Mouse (Mus musculus) heart, adult 2 months (tissue): ENCODE data around the gene Hacl1. TPM values are rescaled to one million over a fixed set of nuclear protein-coding genes. Genes with fewer than 3 reads are reported as not detected.
A peak's percentile ranks its signal among the peaks of the same experiment; 100 is the strongest.

Experiments
- DNase-seq, 2 experiments: peaks; one replicate each; pipeline ENCODE4 v3.0.0; 2021
- H3K27ac ChIP-seq: fragments of 200-600 bp; 2 replicates; pipeline ENCODE4 v1.8.1; 2022
- H3K27me3 ChIP-seq: fragments of 200-500 bp; 2 replicates; pipeline ENCODE4 v1.6.1; 2012; ENCODE audit warnings: mild to moderate bottlenecking, low read length, inconsistent platforms, mixed read lengths; ENCODE audit not compliant: control insufficient read depth, insufficient read depth
- H3K36me3 ChIP-seq: fragments of 200-500 bp; 2 replicates; pipeline ENCODE4 v1.6.1; 2012; ENCODE audit warnings: low read length, inconsistent platforms; ENCODE audit not compliant: control insufficient read depth, insufficient read depth
- H3K4me1 ChIP-seq: fragments of 200-500 bp; 2 replicates; pipeline ENCODE4 v1.6.1; 2011; ENCODE audit warnings: low read length; ENCODE audit not compliant: control insufficient read depth, insufficient read depth
- H3K4me3 ChIP-seq: fragments of 200-600 bp; 2 replicates; pipeline ENCODE4 v1.8.1; 2022
- H3K79me2 ChIP-seq: fragments of 200-500 bp; replicated peaks from 2 replicates; pipeline ENCODE4 v1.6.1; 2012; ENCODE audit warnings: mild to moderate bottlenecking, inconsistent platforms, low read length, moderate library complexity, mixed read lengths; ENCODE audit not compliant: control insufficient read depth, insufficient read depth
- H3K9ac ChIP-seq: fragments of 200-500 bp; 2 replicates; pipeline ENCODE4 v1.6.1; 2012; ENCODE audit warnings: low read depth, mild to moderate bottlenecking, control low read depth, inconsistent platforms, low read length, mixed read lengths
- CTCF ChIP-seq: fragments of 200-600 bp; IDR thresholded peaks from 2 replicates; pipeline ENCODE4 v1.8.1; 2022; ENCODE audit warnings: antibody characterized with exemption, mild to moderate bottlenecking, moderate library complexity
- EP300 ChIP-seq: fragments of 200-500 bp; IDR thresholded peaks from 2 replicates; pipeline ENCODE4 v1.6.1; 2011; ENCODE audit warnings: low read depth, low read length, control low read depth; ENCODE audit not compliant: insufficient read depth
- POLR2A ChIP-seq: fragments of 200-500 bp; IDR thresholded peaks from 2 replicates; pipeline ENCODE4 v1.6.1; 2011; ENCODE audit warnings: mild to moderate bottlenecking, low read depth, low read length, control low read depth; ENCODE audit not compliant: insufficient read depth
- WGBS: fragments of 180-500 bp; shearing (Covaris S2); methylation state at CpG from one replicate; pipeline ENCODE4 v1.1.7; 2018; 5-methylcytosine and 5-hydroxymethylcytosine counted together
- intact Hi-C: fragments of 180-260 bp; cut with DNase I; formaldehyde crosslinking; loops from one replicate; pipeline ENCODE4 v1.15.1; 2025
- polyA plus RNA-seq: library from polyadenylated mRNA; depleted of rRNA; stranded (reverse); fragments of >200 nt; gene quantifications from 2 replicates; pipeline ENCODE4 v1.2.3, GENCODE M21; 2012
- total RNA-seq, 2 experiments: library from RNA; stranded (reverse); gene quantifications; 2 replicates each; pipeline ENCODE4 v1.2.3; 2021

Gene Hacl1
- total and polyA plus RNA-seq, 3 experiments: 8.2 to 11.2 (median 10.1) TPM

GRCm38 (mm10) chr14:31681931-31682555 lies 41.0 kb upstream of the Hacl1 start:
- DNase-seq: no peak
- Histone ChIP-seq H3K36me3 (no peaks in the 10 kb centered on the region), H3K79me2 (no peaks in the 10 kb centered on the region), H3K4me3 (no peak overlapping the region), H3K4me1 (peaks cover 4% of the 10 kb centered on the region), H3K27ac (no peak overlapping the region; the same call in 1 of the 2 replicates), H3K27me3 (no peaks in the 10 kb centered on the region), H3K9ac (no peak overlapping the region)
- intact Hi-C loops: no loop called here
- 49% methylated on average over 5 of the region's 5 CpGs for WGBS
- no peak for TF ChIP-seq CTCF
- TF ChIP-seq POLR2A: no peak
- no peak for TF ChIP-seq EP300

GRCm38 (mm10) chr14:31681291-31681690 lies 40.2 kb upstream of the Hacl1 start:
- Histone ChIP-seq H3K4me3 (no peak overlapping the region), H3K79me2 (no peaks in the 10 kb centered on the region), H3K36me3 (no peaks in the 10 kb centered on the region), H3K9ac (no peak overlapping the region), H3K4me1 (peaks cover 4% of the 10 kb centered on the region), H3K27ac (no peak overlapping the region), H3K27me3 (no peaks in the 10 kb centered on the region)
- intact Hi-C loops: no loop called here
- DNase-seq: no peak
- TF ChIP-seq CTCF (no peak), EP300 (no peak), POLR2A (no peak)
- WGBS: 87% methylated on average over 9 of the region's 9 CpGs

GRCm38 (mm10) chr14:31680656-31681055 lies 39.6 kb upstream of the Hacl1 start:
- DNase-seq: peak in 1 of 2 experiments; percentile 1
- Histone ChIP-seq H3K79me2 (no peaks in the 10 kb centered on the region), H3K4me1 (peaks cover 4% of the 10 kb centered on the region), H3K36me3 (no peaks in the 10 kb centered on the region), H3K4me3 (no peak overlapping the region), H3K27me3 (no peaks in the 10 kb centered on the region), H3K9ac (no peak overlapping the region), H3K27ac (no peak overlapping the region)
- intact Hi-C loops: no loop called here
- TF ChIP-seq EP300 (no peak), POLR2A (no peak), CTCF (no peak)
- WGBS: 92% methylated on average over 3 of the region's 3 CpGs

- no peak overlapping the region for H3K27ac ChIP-seq
- no peaks in the 10 kb centered on the region for H3K36me3 ChIP-seq
- TF ChIP-seq CTCF: no peak
- TF ChIP-seq POLR2A: no peak
- TF ChIP-seq EP300: no peak
- 76% methylated on average over 10 of the region's 10 CpGs for WGBS
- H3K4me3 ChIP-seq: no peak overlapping the region
- H3K9ac ChIP-seq: no peak overlapping the region
- no peaks in the 10 kb centered on the region for H3K27me3 ChIP-seq
- H3K79me2 ChIP-seq: no peaks in the 10 kb centered on the region
- H3K4me1 ChIP-seq: peaks cover 18% of the 10 kb centered on the region
- intact Hi-C loops: no loop called here
- peak in 1 of 2 experiments; percentile 1 for DNase-seq
Measured at GRCm38 (mm10) chr14:31671635-31672320, 30.7 kb upstream of the Hacl1 start.

GRCm38 (mm10) chr14:31669642-31670490 lies 28.8 kb upstream of the Hacl1 start:
- Histone ChIP-seq H3K27ac (peak overlapping the region; percentile 89), H3K9ac (peak overlapping the region; percentile 45), H3K4me1 (peaks cover 21% of the 10 kb centered on the region), H3K27me3 (no peaks in the 10 kb centered on the region), H3K79me2 (no peaks in the 10 kb centered on the region), H3K36me3 (no peaks in the 10 kb centered on the region), H3K4me3 (no peak overlapping the region; the same call in 1 of the 2 replicates)
- TF ChIP-seq POLR2A (no peak), EP300 (0 out of 2 replicates have a peak, but pooled peaks have one; percentile 22), CTCF (no peak)
- intact Hi-C loops: loop anchor here (10.0 kb wide), 1 partner anchor 235 kb away; no protein-coding TSS in a partner anchor
- 53% methylated on average over 15 of the region's 15 CpGs for WGBS
- DNase-seq: peak; percentile 56 to 78
